Comparison of ENCODE assay signal across 8 mouse cellular contexts in the genomic region with DNA sequence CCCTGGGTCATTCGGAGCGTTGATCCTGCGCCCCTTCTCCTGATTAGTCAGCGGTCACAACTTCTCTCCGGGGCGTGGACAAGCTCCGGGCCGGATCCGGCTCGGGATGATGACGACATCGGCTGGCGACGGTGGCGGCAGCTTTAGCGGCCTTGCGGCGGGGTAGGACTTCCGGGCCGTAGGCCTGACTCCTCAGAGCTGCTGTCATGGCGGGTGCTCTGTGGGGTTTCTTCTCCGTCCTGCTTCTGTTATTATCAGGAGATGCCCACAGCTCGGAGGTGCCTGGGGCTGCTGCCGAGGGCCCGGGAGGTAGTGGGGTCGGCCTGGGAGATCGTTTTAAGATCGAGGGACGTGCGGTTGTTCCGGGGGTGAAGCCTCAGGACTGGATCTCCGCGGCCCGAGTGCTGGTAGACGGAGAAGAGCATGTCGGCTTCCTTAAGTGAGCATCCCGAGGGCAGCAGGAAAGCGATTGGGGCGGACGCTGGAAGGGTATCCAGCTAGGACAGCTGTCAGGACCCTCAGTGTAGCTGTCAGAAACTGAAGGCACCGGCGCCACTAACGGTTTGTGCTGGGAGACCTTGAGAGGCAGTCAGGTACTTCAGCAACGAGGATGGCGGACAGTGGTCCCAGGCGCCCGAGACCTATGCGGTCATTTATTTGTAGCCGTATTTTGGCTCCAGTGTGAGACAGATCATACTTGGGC. TPM values are rescaled to one million over a fixed set of nuclear protein-coding genes. Genes with fewer than 3 reads are reported as not detected.
DNase-seq lines count a peak whose midpoint lies in the region; ATAC-seq and TF ChIP-seq lines count a peak whose summit lies in the region.

A gene (plus strand): TSS at position 136 of the 703 bp plus-strand sequence.

- TF ChIP-seq CTCF in layer of hippocampus, adult 2 months (conservative IDR thresholded peaks at IDR 0.05): no peak
- no peak for TF ChIP-seq CTCF in lung, embryonic 14.5 days (IDR thresholded peaks at IDR 0.05; ENCODE audit: low read depth)
- no peak for TF ChIP-seq CTCF in olfactory bulb, adult 2 months (IDR thresholded peaks at IDR 0.05; ENCODE audit: insufficient read depth, low read depth, low read length)
- TF ChIP-seq CTCF in thymus, adult 2 months (IDR thresholded peaks at IDR 0.05; ENCODE audit: borderline replicate concordance, control insufficient read depth, extremely low read depth, insufficient read depth, low read length, poor library complexity): peak; percentile 59; the same call in 1 of the 2 replicates

- ATAC-seq in forebrain, embryonic 16.5 days: peak; percentile 99
- ATAC-seq in lung, embryonic 14.5 days (ENCODE audit: insufficient read depth): peak; percentile 99

- 0 out of 2 replicates have a peak within 1 kb of the TSS, but pooled peaks have one; percentile 45 for H3K27ac ChIP-seq in ES-E14 (ENCODE audit: insufficient read depth, low read depth, low read length, poor library complexity, severe bottlenecking)
- H3K27ac ChIP-seq in forebrain, embryonic 16.5 days (ENCODE audit: low read length): peak within 1 kb of the TSS; percentile 79
- peak within 1 kb of the TSS; percentile 93 for H3K27ac ChIP-seq in layer of hippocampus, adult 2 months
- H3K27ac ChIP-seq in lung, embryonic 14.5 days (ENCODE audit: low read depth): peak within 1 kb of the TSS; percentile 66
- H3K27ac ChIP-seq in olfactory bulb, adult 2 months (ENCODE audit: insufficient read depth, low read depth, low read length): peak within 1 kb of the TSS; percentile 53
- H3K27ac ChIP-seq in thymus, adult 2 months (ENCODE audit: control insufficient read depth, insufficient read depth, low read length): peak within 1 kb of the TSS; percentile 52; the same call in 1 of the 2 replicates

- in situ Hi-C loops in ES-E14 (cut with MboI; ENCODE audit: low sequenced_read_pairs in 2 of 2, unreplicated experiment in 2 of 2): no loop called here

- peak within 1 kb of the TSS; percentile 91 to 98 for H3K4me3 ChIP-seq in ES-E14 (ENCODE audit: insufficient read depth in 1 of 2, low read depth in 1 of 2, low read length in 2 of 2, poor library complexity in 1 of 2, severe bottlenecking in 1 of 2)
- H3K4me3 ChIP-seq in forebrain, embryonic 16.5 days (replicated peaks; ENCODE audit: low read length): peak within 1 kb of the TSS; percentile 61
- peak within 1 kb of the TSS; percentile 87 for H3K4me3 ChIP-seq in layer of hippocampus, adult 2 months
- peak within 1 kb of the TSS; percentile 94 for H3K4me3 ChIP-seq in lung, embryonic 14.5 days (ENCODE audit: low read depth, low read length)
- H3K4me3 ChIP-seq in olfactory bulb, adult 2 months (ENCODE audit: insufficient read depth, low read depth, low read length): peak within 1 kb of the TSS; percentile 88
- H3K4me3 ChIP-seq in thymus, adult 2 months (ENCODE audit: control insufficient read depth, insufficient read depth, low read length): peak within 1 kb of the TSS; percentile 99

- DNase-seq in ES-E14 (ENCODE audit: low read depth, low spot score): peak; percentile 90
- peak; percentile 95 for DNase-seq in cerebellum, adult 11-12 months
- DNase-seq in heart, postnatal 36 days: peak; percentile 98 to 99
- DNase-seq in layer of hippocampus, adult 2 months (ENCODE audit: low spot score in 2 of 2): peak; percentile 96 to 99
- peak; percentile 99 for DNase-seq in lung, embryonic 14.5 days
- peak; percentile 98 for DNase-seq in thymus, adult 2 months

- under 1% methylated on average over 49 of the region's 49 CpGs for WGBS in forebrain, embryonic 16.5 days
- WGBS in lung, embryonic 14.5 days: under 1% methylated on average over 49 of the region's 49 CpGs
- under 1% methylated on average over 49 of the region's 49 CpGs for WGBS in olfactory bulb, adult 2 months
- under 1% methylated on average over 49 of the region's 49 CpGs for WGBS in thymus, adult 2 months

- no peaks in the 10 kb centered on the region for H3K9me3 ChIP-seq in ES-E14 (ENCODE audit: control insufficient read depth, insufficient read depth, low read depth, low read length)
- no peaks in the 10 kb centered on the region for H3K9me3 ChIP-seq in forebrain, embryonic 16.5 days (ENCODE audit: control insufficient read depth, low read length)
- no peaks in the 10 kb centered on the region for H3K9me3 ChIP-seq in lung, embryonic 14.5 days (ENCODE audit: low read depth, low read length)

- H3K9ac ChIP-seq in ES-E14 (ENCODE audit: insufficient read depth, low read depth, low read length, poor library complexity, severe bottlenecking): peak within 1 kb of the TSS; percentile 91
- peak within 1 kb of the TSS; percentile 81 for H3K9ac ChIP-seq in forebrain, embryonic 16.5 days (replicated peaks; ENCODE audit: low read depth, low read length)
- H3K9ac ChIP-seq in lung, embryonic 14.5 days: peak within 1 kb of the TSS; percentile 85

- H3K36me3 ChIP-seq in ES-E14 (ENCODE audit: control insufficient read depth, insufficient read depth, low read length, poor library complexity, severe bottlenecking): no peaks in the 10 kb centered on the region
- H3K36me3 ChIP-seq in forebrain, embryonic 16.5 days (ENCODE audit: control insufficient read depth, insufficient read depth): peaks cover 2% of the 10 kb centered on the region
- peaks cover 3% of the 10 kb centered on the region; the same call in 1 of the 2 replicates for H3K36me3 ChIP-seq in lung, embryonic 14.5 days (ENCODE audit: insufficient read depth)
- H3K36me3 ChIP-seq in thymus, adult 2 months (ENCODE audit: control insufficient read depth, insufficient read depth, low read length): peaks cover 2% of the 10 kb centered on the region; the same call in 1 of the 2 replicates

- intact Hi-C loops in heart, postnatal 36 days (cut with DNase I): loop anchor here (2.0 kb wide), 4 partner anchors 36 to 192 kb away; a partner anchor contains a TSS

- TF ChIP-seq POLR2A in olfactory bulb, adult 2 months (IDR thresholded peaks at IDR 0.05; ENCODE audit: insufficient read depth, low read depth, low read length): peak; percentile 87
- peak; percentile 76 for TF ChIP-seq POLR2A in thymus, adult 2 months (IDR thresholded peaks at IDR 0.05; ENCODE audit: control insufficient read depth, extremely low read depth, insufficient read depth, low read length, poor library complexity)

- no peaks in the 10 kb centered on the region for H3K4me1 ChIP-seq in ES-E14 (ENCODE audit: control insufficient read depth in 2 of 2, insufficient read depth in 2 of 2, low read length in 2 of 2, poor library complexity in 1 of 2)
- peaks cover 12% of the 10 kb centered on the region for H3K4me1 ChIP-seq in forebrain, embryonic 16.5 days (replicated peaks; ENCODE audit: control insufficient read depth, insufficient read depth, low read length)
- H3K4me1 ChIP-seq in lung, embryonic 14.5 days (ENCODE audit: insufficient read depth): no peaks in the 10 kb centered on the region
- no peaks in the 10 kb centered on the region for H3K4me1 ChIP-seq in olfactory bulb, adult 2 months (ENCODE audit: control insufficient read depth, insufficient read depth, low read length)
- no peaks in the 10 kb centered on the region for H3K4me1 ChIP-seq in thymus, adult 2 months (replicated peaks; ENCODE audit: control insufficient read depth, insufficient read depth, low read length)

- H3K27me3 ChIP-seq in forebrain, embryonic 16.5 days (replicated peaks; ENCODE audit: control insufficient read depth, insufficient read depth, low read length): no peaks in the 10 kb centered on the region
- H3K27me3 ChIP-seq in lung, embryonic 14.5 days (ENCODE audit: insufficient read depth, low read length): no peaks in the 10 kb centered on the region
- H3K27me3 ChIP-seq in thymus, adult 2 months (ENCODE audit: control insufficient read depth, insufficient read depth, low read length): no peaks in the 10 kb centered on the region

- peak within 1 kb of the TSS; percentile 93 for H3K4me2 ChIP-seq in forebrain, embryonic 16.5 days (ENCODE audit: low read length)
- peak within 1 kb of the TSS; percentile 89 for H3K4me2 ChIP-seq in lung, embryonic 14.5 days

TF ChIP-seq in ES-E14, 5 proteins besides CTCF, POLR2A, EP300 and RAD21:
- TF ChIP-seq HCFC1 (IDR thresholded peaks at IDR 0.05; ENCODE audit: borderline replicate concordance, insufficient read depth, low read length) (peak; percentile 87), ZC3H11A (IDR thresholded peaks at IDR 0.05; ENCODE audit: borderline replicate concordance, low read depth, low read length) (no peak), ZNF384 (IDR thresholded peaks at IDR 0.05; ENCODE audit: low read depth, low read length) (no peak), CHD2 (IDR thresholded peaks at IDR 0.05; ENCODE audit: low read depth, low read length) (no peak), MAFK (IDR thresholded peaks at IDR 0.05; ENCODE audit: insufficient read depth, low read depth, low read length) (peak; percentile 36; the same call in 1 of the 2 replicates)

RNA-seq across cellular contexts. Expression of the gene that starts here (rescaled TPM):
- total RNA-seq in ES-E14 (2012; rRNA removed): 14.6 and 16.5 TPM in 2 replicates
- 17.2 and 18.0 TPM in 2 replicates for polyA plus RNA-seq in forebrain, embryonic 16.5 days (2015; fragmentation: Nextera tagmentation; extraction: Ambion mirVana)
- total RNA-seq in heart, postnatal 36 days (2021): 10 to 100 TPM; 16.2 to 16.8 TPM
- total RNA-seq in layer of hippocampus, adult 2 months (2021): 10 to 100 TPM; 43.8 to 45.6 TPM
- 15.8 and 17.3 TPM in 2 replicates for polyA plus RNA-seq in lung, embryonic 14.5 days (2014; fragmentation: Nextera tagmentation; extraction: Ambion mirVana)
- 52.0 TPM in 1 of 2 replicates, not detected in the other for polyA plus RNA-seq in olfactory bulb, adult 2 months (2012; ENCODE audit: insufficient read depth, insufficient read length, low replicate concordance, missing spikeins)
- 4.9 and 6.3 TPM in 2 replicates for polyA plus RNA-seq in thymus, adult 2 months (2012; rRNA removed)

Comparison
In these comparisons a context has a peak if more than half of its experiments do, and no peak if none do; other contexts are left out.
1. Peak in every context shown above with its lines: DNase-seq, ATAC-seq, H3K4me3 ChIP-seq and H3K27ac ChIP-seq.